Mouse (Mus musculus) left cerebral cortex, postnatal 10 days (tissue): Measurements from ENCODE around the gene Map2k4. TPM values are rescaled to one million over a fixed set of nuclear protein-coding genes. Genes with fewer than 3 reads are reported as not detected.

Experiments
- DNase-seq, 2 experiments: peaks; one replicate each; pipeline ENCODE4 v3.0.0; 2021 to 2022; ENCODE audit warnings: low spot score in 2 of 2, mixed read lengths in 1 of 2; ENCODE audit errors: extremely low spot score in 1 of 2
- intact Hi-C: fragments of 180-260 bp; cut with DNase I; formaldehyde crosslinking; loops from one replicate; pipeline ENCODE4 v1.15.1; 2025
- total RNA-seq, 2 experiments: library from RNA; stranded (reverse); gene quantifications; 2 replicates each; pipeline ENCODE4 v1.2.3; 2021

Gene Map2k4
- total RNA-seq, 2 experiments from 2014 or later = 208 to 215 TPM

GRCm38 (mm10) chr11:65779066-65779465 lies 9.0 kb downstream of the Map2k4 start:
- no peak for DNase-seq
- intact Hi-C loops = no loop called here

- intact Hi-C loops = no loop called here
These were observed 10.3 kb downstream of the Map2k4 start for GRCm38 (mm10) chr11:65777810-65778209.

GRCm38 (mm10) chr11:65776906-65777611 lies 11.0 kb downstream of the Map2k4 start:
- no peak for DNase-seq
- intact Hi-C loops = no loop called here

More at GRCm38 (mm10) chr11:65777810-65778209, 10.3 kb downstream of the Map2k4 start:
- DNase-seq = no peak

- intact Hi-C loops = no loop called here
These were observed 14.0 kb downstream of the Map2k4 start for GRCm38 (mm10) chr11:65773946-65774656.

GRCm38 (mm10) chr11:65773535-65773934 lies 14.6 kb downstream of the Map2k4 start:
- intact Hi-C loops = no loop called here
- DNase-seq = no peak

More at GRCm38 (mm10) chr11:65773946-65774656, 14.0 kb downstream of the Map2k4 start:
- DNase-seq = no peak

GRCm38 (mm10) chr11:65771546-65771945 lies 16.6 kb downstream of the Map2k4 start:
- DNase-seq = no peak
- intact Hi-C loops = no loop called here

GRCm38 (mm10) chr11:65769990-65770389 lies 18.1 kb downstream of the Map2k4 start:
- intact Hi-C loops = no loop called here
- DNase-seq = no peak

GRCm38 (mm10) chr11:65768445-65768844 lies 19.7 kb downstream of the Map2k4 start:
- intact Hi-C loops = no loop called here
- DNase-seq = no peak

GRCm38 (mm10) chr11:65760912-65761311 lies 27.2 kb downstream of the Map2k4 start:
- intact Hi-C loops = no loop called here

GRCm38 (mm10) chr11:65759350-65759749 lies 28.7 kb downstream of the Map2k4 start:
- DNase-seq = no peak
- intact Hi-C loops = no loop called here

More at GRCm38 (mm10) chr11:65760912-65761311, 27.2 kb downstream of the Map2k4 start:
- DNase-seq = no peak

GRCm38 (mm10) chr11:65754161-65754560 lies 33.9 kb downstream of the Map2k4 start:
- intact Hi-C loops = no loop called here
- no peak for DNase-seq

GRCm38 (mm10) chr11:65753593-65753992 lies 34.5 kb downstream of the Map2k4 start:
- no peak for DNase-seq
- intact Hi-C loops = no loop called here

- no peak for DNase-seq
- intact Hi-C loops = no loop called here
These were observed 37.6 kb downstream of the Map2k4 start for GRCm38 (mm10) chr11:65750546-65750945.

- no peak for DNase-seq
These were observed 40.7 kb downstream of the Map2k4 start for GRCm38 (mm10) chr11:65747433-65747832.

GRCm38 (mm10) chr11:65745707-65746333 lies 42.3 kb downstream of the Map2k4 start:
- intact Hi-C loops = no loop called here
- peak; percentile 23 to 74 for DNase-seq

More at GRCm38 (mm10) chr11:65747433-65747832, 40.7 kb downstream of the Map2k4 start:
- intact Hi-C loops = no loop called here

GRCm38 (mm10) chr11:65743866-65744265 lies 44.2 kb downstream of the Map2k4 start:
- intact Hi-C loops = no loop called here
- no peak for DNase-seq

- intact Hi-C loops = no loop called here
These were observed 47.3 kb downstream of the Map2k4 start for GRCm38 (mm10) chr11:65740811-65741210.

GRCm38 (mm10) chr11:65740390-65740789 lies 47.7 kb downstream of the Map2k4 start:
- intact Hi-C loops = no loop called here
- DNase-seq = no peak

More at GRCm38 (mm10) chr11:65740811-65741210, 47.3 kb downstream of the Map2k4 start:
- DNase-seq = no peak

GRCm38 (mm10) chr11:65739880-65740279 lies 48.2 kb downstream of the Map2k4 start:
- no peak for DNase-seq
- intact Hi-C loops = no loop called here

- DNase-seq = no peak
- intact Hi-C loops = no loop called here
These were observed 53.4 kb downstream of the Map2k4 start for GRCm38 (mm10) chr11:65734656-65735055.
